Mouse (Mus musculus): ENCODE results near the gene Paics. TPM values are rescaled to one million over a fixed set of nuclear protein-coding genes. Genes with fewer than 3 reads are reported as not detected.
A peak's percentile ranks its signal among the peaks of the same experiment; 100 is the strongest.

Paics gene
- polyA plus RNA-seq, 1 experiment from 2014 or later: 270 TPM

DNA sequence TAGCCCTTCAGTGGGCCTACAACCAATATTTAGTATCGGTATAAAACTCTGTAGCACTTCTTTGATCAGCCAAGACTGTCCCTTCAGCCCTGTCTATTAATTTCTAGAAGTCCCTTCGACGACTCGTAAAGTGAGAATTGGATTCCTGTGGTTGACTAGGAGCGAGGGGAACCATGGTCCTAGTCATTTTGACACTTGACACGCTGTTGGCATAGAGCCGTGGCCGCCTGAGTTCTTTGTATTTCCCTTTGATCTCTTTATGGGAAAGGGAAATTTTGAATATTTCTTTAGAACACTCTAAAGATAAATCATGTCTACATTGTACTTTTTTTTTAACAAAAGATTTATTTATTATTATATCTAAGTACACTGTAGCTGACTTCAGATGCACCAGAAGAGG is 24.6 kb downstream of the Paics start:
- Histone ChIP-seq H3K4me1 (ENCODE audit: control insufficient read depth, insufficient read depth, low read length) (peaks cover 14% of the 10 kb centered on the region), H3K4me2 (peak overlapping the region; percentile 82), H3K9ac (ENCODE audit: low read depth, low read length) (no peak overlapping the region), H3K36me3 (ENCODE audit: control insufficient read depth, insufficient read depth, low read length) (peaks cover 18% of the 10 kb centered on the region), H3K27ac (ENCODE audit: low read depth, low read length) (no peak overlapping the region), H3K9me3 (replicated peaks; ENCODE audit: control insufficient read depth, low read length) (no peaks in the 10 kb centered on the region), H3K4me3 (ENCODE audit: low read depth, low read length) (peak overlapping the region; percentile 96), H3K27me3 (ENCODE audit: control insufficient read depth, insufficient read depth, low read length) (no peaks in the 10 kb centered on the region)
- 91% methylated on average over 8 of the region's 8 CpGs for WGBS (ENCODE audit: insufficient replicate concordance)
- ATAC-seq (replicated peaks; ENCODE audit: insufficient number of reproducible peaks, low FRiP score, low TSS enrichment): no peak

DNA sequence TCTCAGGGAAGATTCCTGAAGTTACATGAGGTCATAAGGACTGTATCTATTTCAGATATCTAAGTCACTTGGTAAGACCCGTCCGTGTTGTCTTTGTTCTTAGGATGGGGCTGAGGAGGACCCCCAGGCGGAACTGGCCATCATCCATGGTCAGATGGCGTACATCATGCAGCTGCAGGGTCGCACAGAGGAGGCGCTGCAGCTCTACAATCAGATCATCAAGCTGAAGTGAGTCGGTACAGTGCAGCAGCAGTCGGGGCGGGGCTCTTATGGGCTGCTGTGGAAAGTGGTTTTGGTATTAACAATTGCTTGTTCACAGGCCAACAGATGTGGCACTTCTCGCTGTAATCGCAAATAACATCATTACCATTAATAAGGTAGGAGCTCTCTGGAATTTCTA is 32.9 kb downstream of the Paics start:
- Histone ChIP-seq H3K4me3 (ENCODE audit: low read depth, low read length) (no peak overlapping the region), H3K4me1 (ENCODE audit: control insufficient read depth, insufficient read depth, low read length) (no peaks in the 10 kb centered on the region), H3K9me3 (replicated peaks; ENCODE audit: control insufficient read depth, low read length) (no peaks in the 10 kb centered on the region), H3K27ac (ENCODE audit: low read depth, low read length) (no peak overlapping the region), H3K27me3 (ENCODE audit: control insufficient read depth, insufficient read depth, low read length) (no peaks in the 10 kb centered on the region), H3K4me2 (no peak overlapping the region), H3K36me3 (ENCODE audit: control insufficient read depth, insufficient read depth, low read length) (peaks cover 53% of the 10 kb centered on the region), H3K9ac (ENCODE audit: low read depth, low read length) (no peak overlapping the region)
- no peak for ATAC-seq (replicated peaks; ENCODE audit: insufficient number of reproducible peaks, low FRiP score, low TSS enrichment)
- 89% methylated on average over 11 of the region's 11 CpGs for WGBS (ENCODE audit: insufficient replicate concordance)

DNA sequence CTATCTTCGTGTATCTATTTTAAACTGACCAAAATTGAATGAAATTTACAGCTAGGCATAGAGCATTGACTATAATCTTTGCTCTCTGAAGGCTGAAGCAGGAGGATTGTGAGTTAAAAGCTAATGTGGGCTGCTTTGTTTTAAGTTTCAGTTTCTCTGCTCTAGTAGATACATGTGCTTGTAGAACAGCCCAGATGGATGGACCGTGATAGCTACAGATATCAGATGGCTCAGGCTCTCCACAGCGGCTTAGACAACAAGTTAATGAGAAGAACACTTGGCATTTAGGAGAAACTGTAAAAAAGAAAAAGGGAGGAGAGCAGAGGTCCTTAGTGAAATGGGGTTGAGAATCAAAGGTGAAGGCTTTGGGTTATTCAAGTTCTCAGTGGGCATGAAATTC is 39.7 kb downstream of the Paics start:
- no peak overlapping the region for H3K4me3 ChIP-seq (ENCODE audit: low read depth, low read length)
- H3K9ac ChIP-seq (ENCODE audit: low read depth, low read length): no peak overlapping the region
- H3K4me1 ChIP-seq (ENCODE audit: control insufficient read depth, insufficient read depth, low read length): no peaks in the 10 kb centered on the region
- H3K36me3 ChIP-seq (ENCODE audit: control insufficient read depth, insufficient read depth, low read length): peaks cover 45% of the 10 kb centered on the region
- H3K27me3 ChIP-seq (ENCODE audit: control insufficient read depth, insufficient read depth, low read length): no peaks in the 10 kb centered on the region
- H3K4me2 ChIP-seq: no peak overlapping the region
- no peaks in the 10 kb centered on the region for H3K9me3 ChIP-seq (replicated peaks; ENCODE audit: control insufficient read depth, low read length)
- no peak for ATAC-seq (replicated peaks; ENCODE audit: insufficient number of reproducible peaks, low FRiP score, low TSS enrichment)
- WGBS (ENCODE audit: insufficient replicate concordance): 90% methylated on average over 3 of the region's 3 CpGs
- H3K27ac ChIP-seq (ENCODE audit: low read depth, low read length): no peak overlapping the region

DNA sequence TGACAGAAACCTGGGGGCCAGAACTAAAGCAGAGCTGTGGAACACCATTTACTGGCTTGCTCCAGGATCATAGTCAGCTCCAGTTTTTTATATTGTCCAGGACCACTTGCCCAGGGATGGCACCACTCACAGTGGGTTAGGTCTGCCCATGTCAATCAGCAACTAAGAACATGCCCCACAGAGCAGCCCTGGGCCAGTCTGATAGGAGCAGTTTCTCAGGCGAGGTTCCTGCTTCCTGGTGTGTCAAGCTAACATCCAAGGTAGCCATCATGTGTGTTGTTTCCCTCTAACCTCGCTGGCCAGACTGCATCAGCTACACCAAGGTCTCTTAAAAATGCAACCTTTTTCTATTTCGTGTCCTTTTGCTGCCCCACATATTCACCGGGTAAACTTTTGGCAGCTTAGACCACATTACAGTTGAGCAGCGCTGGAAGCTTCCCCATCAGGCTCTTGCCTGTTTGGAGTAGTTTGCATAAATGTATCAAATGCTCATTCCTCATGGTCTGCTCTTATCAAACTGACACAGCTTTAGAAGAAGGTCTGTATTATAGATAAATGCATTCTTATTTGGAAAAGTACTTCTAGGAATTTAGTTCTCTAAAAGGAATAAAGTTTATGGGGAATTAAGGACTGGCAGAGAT is 42.2 kb downstream of the Paics start:
- no peak for ATAC-seq (replicated peaks; ENCODE audit: insufficient number of reproducible peaks, low FRiP score, low TSS enrichment)
- 95% methylated on average over 5 of the region's 5 CpGs for WGBS (ENCODE audit: insufficient replicate concordance)
- no peak overlapping the region for H3K27ac ChIP-seq (ENCODE audit: low read depth, low read length)

DNA sequence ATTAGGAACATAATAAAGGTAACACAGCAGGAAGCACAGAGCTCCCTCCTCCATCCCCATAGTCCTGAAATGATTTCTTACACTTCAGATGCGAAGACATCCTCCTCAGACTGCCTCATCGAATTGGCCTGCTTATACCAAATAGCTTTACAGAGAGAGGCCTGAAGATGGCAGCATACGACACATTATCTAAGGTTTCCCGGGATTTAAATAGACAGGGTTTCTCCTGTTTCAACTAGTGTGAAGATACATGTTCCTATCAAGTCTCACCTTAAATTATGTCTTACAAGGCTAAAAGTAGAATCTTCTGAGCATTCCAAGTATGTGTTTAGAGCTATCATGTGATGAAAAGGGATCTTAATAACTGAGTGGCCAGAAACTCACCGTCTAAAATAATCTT is 47.3 kb downstream of the Paics start:
- H3K27me3 ChIP-seq (ENCODE audit: control insufficient read depth, insufficient read depth, low read length): no peaks in the 10 kb centered on the region
- no peak overlapping the region for H3K9ac ChIP-seq (ENCODE audit: low read depth, low read length)
- no peak overlapping the region for H3K27ac ChIP-seq (ENCODE audit: low read depth, low read length)
- peaks cover 26% of the 10 kb centered on the region for H3K36me3 ChIP-seq (ENCODE audit: control insufficient read depth, insufficient read depth, low read length)
- no peaks in the 10 kb centered on the region for H3K4me1 ChIP-seq (ENCODE audit: control insufficient read depth, insufficient read depth, low read length)
- no peak overlapping the region for H3K4me3 ChIP-seq (ENCODE audit: low read depth, low read length)
- H3K4me2 ChIP-seq: no peak overlapping the region
- WGBS (ENCODE audit: insufficient replicate concordance): 50% methylated on average over 5 of the region's 5 CpGs
- ATAC-seq (replicated peaks; ENCODE audit: insufficient number of reproducible peaks, low FRiP score, low TSS enrichment): no peak
- H3K9me3 ChIP-seq (replicated peaks; ENCODE audit: control insufficient read depth, low read length): no peaks in the 10 kb centered on the region

More for the DNA sequence above, 42.2 kb downstream of the Paics start:
- Histone ChIP-seq H3K4me2 (no peak overlapping the region), H3K4me1 (ENCODE audit: control insufficient read depth, insufficient read depth, low read length) (no peaks in the 10 kb centered on the region), H3K36me3 (ENCODE audit: control insufficient read depth, insufficient read depth, low read length) (peaks cover 48% of the 10 kb centered on the region), H3K9me3 (replicated peaks; ENCODE audit: control insufficient read depth, low read length) (no peaks in the 10 kb centered on the region), H3K9ac (ENCODE audit: low read depth, low read length) (no peak overlapping the region), H3K4me3 (ENCODE audit: low read depth, low read length) (no peak overlapping the region), H3K27me3 (ENCODE audit: control insufficient read depth, insufficient read depth, low read length) (no peaks in the 10 kb centered on the region)

DNA sequence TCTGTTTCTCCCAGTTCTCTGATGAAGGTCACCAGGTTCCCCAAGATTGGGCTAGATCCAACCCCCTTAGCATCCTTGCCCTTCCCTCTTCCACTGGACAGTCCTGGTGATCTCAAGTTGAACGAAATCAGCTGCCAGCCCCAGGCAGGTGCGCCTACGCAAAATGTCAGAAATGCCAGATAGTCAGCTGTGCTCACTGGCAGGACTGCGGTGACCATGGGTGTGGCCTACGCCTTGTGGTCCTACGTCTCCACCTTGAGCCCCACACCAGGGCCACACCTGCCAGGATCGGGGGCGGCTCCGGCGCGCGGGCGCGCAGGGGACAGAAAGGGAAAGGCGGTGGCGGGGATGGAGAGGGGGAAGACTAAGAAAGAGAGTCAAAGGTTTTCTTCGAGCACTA is 50.1 kb downstream of the Paics start:
- ATAC-seq (replicated peaks; ENCODE audit: insufficient number of reproducible peaks, low FRiP score, low TSS enrichment): no peak
- Histone ChIP-seq H3K27ac (ENCODE audit: low read depth, low read length) (no peak overlapping the region), H3K4me3 (ENCODE audit: low read depth, low read length) (no peak overlapping the region), H3K36me3 (ENCODE audit: control insufficient read depth, insufficient read depth, low read length) (peaks cover 11% of the 10 kb centered on the region; the same call in 1 of the 2 replicates), H3K27me3 (ENCODE audit: control insufficient read depth, insufficient read depth, low read length) (no peaks in the 10 kb centered on the region), H3K4me1 (ENCODE audit: control insufficient read depth, insufficient read depth, low read length) (no peaks in the 10 kb centered on the region), H3K4me2 (no peak overlapping the region), H3K9ac (ENCODE audit: low read depth, low read length) (no peak overlapping the region), H3K9me3 (replicated peaks; ENCODE audit: control insufficient read depth, low read length) (no peaks in the 10 kb centered on the region)
- 84% methylated on average over 17 of the region's 17 CpGs for WGBS (ENCODE audit: insufficient replicate concordance)

DNA sequence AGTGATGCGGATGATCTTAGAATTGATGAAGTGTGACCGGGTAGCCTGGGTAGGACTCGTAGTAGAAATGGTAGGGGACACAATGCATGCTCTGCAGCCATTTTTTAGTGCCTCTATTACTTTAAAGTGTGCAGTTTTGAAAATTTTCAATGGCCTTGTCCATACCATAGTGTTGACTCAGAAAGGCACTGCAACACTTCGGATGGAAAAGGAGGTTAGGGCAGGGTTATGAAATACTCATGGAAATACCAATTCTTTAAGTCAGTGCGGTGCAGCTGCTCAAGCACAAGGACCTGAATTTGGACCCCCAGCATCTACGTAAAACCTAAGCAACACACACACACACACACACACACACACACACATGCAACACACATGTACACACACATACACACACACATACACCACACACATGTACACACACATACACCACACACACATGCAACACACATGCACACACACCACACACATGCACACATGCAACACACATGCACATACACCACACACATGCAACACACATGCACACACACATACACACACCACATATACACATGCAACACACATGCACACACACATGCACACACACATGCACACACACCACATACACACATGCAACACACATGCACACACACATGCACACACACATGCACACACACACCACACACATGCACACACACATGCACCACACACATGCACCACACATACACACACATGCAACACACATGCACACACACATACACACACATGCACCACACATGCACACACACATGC is 53.1 kb downstream of the Paics start, which contains the start of gene Arl9:
Gene Arl9 (plus strand): TSS at position 5 of the 771 bp plus-strand sequence.
- Histone ChIP-seq H3K9ac (ENCODE audit: low read depth, low read length) (no peak within 1 kb of the TSS), H3K36me3 (ENCODE audit: control insufficient read depth, insufficient read depth, low read length) (0 out of 2 replicates have a peak, but pooled peaks cover 1% of the 10 kb centered on the region), H3K9me3 (replicated peaks; ENCODE audit: control insufficient read depth, low read length) (no peaks in the 10 kb centered on the region), H3K4me2 (no peak within 1 kb of the TSS), H3K27me3 (ENCODE audit: control insufficient read depth, insufficient read depth, low read length) (no peaks in the 10 kb centered on the region), H3K27ac (ENCODE audit: low read depth, low read length) (no peak within 1 kb of the TSS), H3K4me1 (ENCODE audit: control insufficient read depth, insufficient read depth, low read length) (no peaks in the 10 kb centered on the region), H3K4me3 (ENCODE audit: low read depth, low read length) (no peak within 1 kb of the TSS)
- ATAC-seq (replicated peaks; ENCODE audit: insufficient number of reproducible peaks, low FRiP score, low TSS enrichment): no peak
- WGBS (ENCODE audit: insufficient replicate concordance): 91% methylated on average over 6 of the region's 6 CpGs

DNA sequence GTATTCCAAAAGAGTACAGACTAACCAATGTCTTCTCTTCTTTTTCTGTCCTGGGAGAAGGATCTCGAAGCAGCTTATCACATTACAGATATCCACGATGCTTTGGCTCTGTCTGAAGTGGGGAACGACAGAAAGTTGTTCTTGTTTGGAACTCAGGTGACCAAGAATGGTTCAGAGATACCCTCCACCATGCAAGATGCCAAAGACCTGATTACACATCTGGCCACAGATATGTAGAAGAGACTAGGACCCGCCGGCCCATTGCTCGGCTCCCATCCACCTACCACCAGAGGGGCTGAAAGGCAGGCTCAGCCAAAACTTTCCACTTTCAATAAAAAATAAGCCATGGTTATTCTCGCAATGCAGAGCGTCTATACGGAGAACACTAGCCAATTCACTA is 59.2 kb downstream of the Paics start:
- no peaks in the 10 kb centered on the region for H3K36me3 ChIP-seq (ENCODE audit: control insufficient read depth, insufficient read depth, low read length)
- no peak overlapping the region for H3K4me2 ChIP-seq
- no peaks in the 10 kb centered on the region for H3K27me3 ChIP-seq (ENCODE audit: control insufficient read depth, insufficient read depth, low read length)
- H3K4me1 ChIP-seq (ENCODE audit: control insufficient read depth, insufficient read depth, low read length): no peaks in the 10 kb centered on the region
- no peak overlapping the region for H3K4me3 ChIP-seq (ENCODE audit: low read depth, low read length)
- no peak overlapping the region for H3K27ac ChIP-seq (ENCODE audit: low read depth, low read length)
- 76% methylated on average over 9 of the region's 9 CpGs for WGBS (ENCODE audit: insufficient replicate concordance)
- H3K9ac ChIP-seq (ENCODE audit: low read depth, low read length): no peak overlapping the region
- H3K9me3 ChIP-seq (replicated peaks; ENCODE audit: control insufficient read depth, low read length): no peaks in the 10 kb centered on the region
- no peak for ATAC-seq (replicated peaks; ENCODE audit: insufficient number of reproducible peaks, low FRiP score, low TSS enrichment)
